Mouse (Mus musculus): ENCODE results near the gene Mboat2.

The Mboat2 gene

DNA sequence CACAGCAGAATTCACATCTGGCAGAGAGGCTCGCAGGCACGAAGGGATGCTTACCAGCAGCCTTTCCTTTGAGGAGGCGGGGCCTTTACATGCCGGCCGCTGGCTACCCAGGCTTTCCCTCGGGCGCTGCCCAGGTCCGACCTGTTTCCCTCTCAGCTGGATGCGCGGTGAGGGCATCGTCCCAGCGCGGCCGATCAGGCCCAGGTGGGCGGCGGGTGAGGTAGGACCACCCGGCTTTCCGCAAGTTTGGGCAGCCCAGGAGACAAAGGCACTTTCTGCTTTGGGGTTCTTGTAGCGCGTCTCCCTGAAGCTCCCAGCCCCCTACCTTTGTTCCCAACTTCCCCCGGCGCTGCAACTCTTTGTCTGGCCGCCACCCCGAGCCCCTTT, at the start of gene Mboat2:
TSS of gene Mboat2 (plus strand) at position 114 of the 387 bp plus-strand sequence.
- DNase-seq (ENCODE audit: low read depth): no peak

DNA sequence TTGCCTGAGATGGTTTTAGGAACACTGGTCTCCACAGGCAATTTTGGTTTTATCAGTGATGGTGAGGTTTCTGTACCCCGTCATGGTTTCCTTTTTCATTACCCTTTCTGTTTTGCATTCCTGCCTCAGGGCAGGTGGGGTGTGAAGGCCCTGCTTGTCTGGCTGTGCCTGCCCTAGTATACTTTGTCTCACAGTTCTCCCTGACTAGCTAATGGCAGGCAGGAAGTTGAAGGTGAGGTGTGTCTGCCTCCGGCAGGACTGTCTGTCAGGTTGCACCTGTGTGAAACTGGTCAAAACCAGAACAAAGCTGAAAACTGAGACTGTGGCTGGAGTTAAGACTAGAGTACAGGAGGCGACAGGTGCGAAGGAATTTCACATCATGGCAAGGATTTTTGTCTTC, 46.9 kb upstream of the Mboat2 start:
- no peak for DNase-seq (ENCODE audit: low read depth)

GRCm38 (mm10) chr12:24785882-24786281, 44.8 kb upstream of the Mboat2 start:
- DNase-seq (ENCODE audit: low read depth): no peak

GRCm38 (mm10) chr12:24786316-24786715, 44.4 kb upstream of the Mboat2 start:
- no peak for DNase-seq (ENCODE audit: low read depth)

DNA sequence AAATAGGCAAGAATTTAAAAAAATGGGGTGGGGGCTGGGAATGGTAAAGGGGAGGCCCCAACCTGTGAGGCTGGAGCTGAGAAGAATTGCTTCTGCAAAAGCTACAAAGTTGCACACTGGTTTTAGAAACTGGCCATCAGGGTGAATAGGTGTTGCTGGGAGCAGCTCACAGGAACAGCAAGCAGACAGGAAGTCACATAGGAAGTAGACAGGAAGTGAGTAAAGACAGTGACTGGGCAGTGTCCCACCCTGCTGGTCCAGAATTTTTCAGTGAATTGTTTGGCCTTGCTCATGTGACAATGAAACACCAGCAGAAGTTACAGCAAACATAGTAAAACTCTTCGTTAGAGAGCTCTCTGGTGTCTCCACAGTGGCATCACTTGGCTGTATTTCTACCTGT, 41.0 kb upstream of the Mboat2 start:
- DNase-seq (ENCODE audit: low read depth): no peak

GRCm38 (mm10) chr12:24811230-24811629, 19.4 kb upstream of the Mboat2 start:
- DNase-seq (ENCODE audit: low read depth): no peak

GRCm38 (mm10) chr12:24811906-24812305, 18.8 kb upstream of the Mboat2 start:
- no peak for DNase-seq (ENCODE audit: low read depth)

DNA sequence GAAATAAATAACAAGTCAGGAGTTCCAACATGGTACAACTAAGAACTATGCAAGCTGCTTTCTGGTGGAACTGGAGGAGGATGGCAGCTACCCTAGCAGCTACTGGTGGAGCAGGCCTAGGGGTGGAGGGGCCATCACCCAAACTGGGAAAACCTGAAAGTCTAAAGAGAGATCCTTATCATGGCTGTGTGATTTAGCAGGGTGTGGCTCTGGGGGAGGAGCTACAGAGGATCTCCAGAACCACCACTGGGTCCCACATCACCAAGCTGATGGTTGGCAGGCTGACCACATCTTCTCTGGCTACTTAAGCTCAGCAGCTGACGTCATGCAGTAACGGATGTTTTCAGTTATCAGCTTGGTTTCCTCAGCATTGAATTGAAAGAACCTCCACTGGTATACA, 7.8 kb upstream of the Mboat2 start:
- DNase-seq (ENCODE audit: low read depth): no peak

- peak; percentile 56 for DNase-seq (ENCODE audit: low read depth)
These were observed 6.9 kb upstream of the Mboat2 start for GRCm38 (mm10) chr12:24823636-24824354.

DNA sequence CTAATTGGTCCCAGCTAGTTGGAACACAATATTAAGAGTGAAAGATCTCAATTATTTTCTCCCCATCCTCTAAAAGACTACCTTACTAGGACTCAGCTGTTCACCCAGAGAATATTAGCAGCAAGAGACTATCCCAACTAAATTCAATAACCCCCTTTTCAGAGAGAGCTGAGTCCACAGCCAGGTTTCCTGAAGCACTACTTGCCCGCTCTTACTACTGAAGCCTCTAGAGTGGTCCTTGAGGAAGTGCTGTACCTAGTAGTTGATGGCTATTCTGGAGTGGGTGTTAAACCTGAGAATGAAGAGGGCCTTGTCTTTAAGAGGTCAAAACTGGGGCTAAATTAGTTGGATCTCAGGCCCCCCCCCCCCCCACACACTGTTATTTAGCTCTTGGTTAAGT, 593 bp upstream of the Mboat2 start:
- DNase-seq (ENCODE audit: low read depth): no peak

GRCm38 (mm10) chr12:24831153-24831963, 679 bp downstream of the Mboat2 start:
- DNase-seq (ENCODE audit: low read depth): peak; percentile 51

GRCm38 (mm10) chr12:24831964-24832427, 1.3 kb downstream of the Mboat2 start:
- no peak for DNase-seq (ENCODE audit: low read depth)

DNA sequence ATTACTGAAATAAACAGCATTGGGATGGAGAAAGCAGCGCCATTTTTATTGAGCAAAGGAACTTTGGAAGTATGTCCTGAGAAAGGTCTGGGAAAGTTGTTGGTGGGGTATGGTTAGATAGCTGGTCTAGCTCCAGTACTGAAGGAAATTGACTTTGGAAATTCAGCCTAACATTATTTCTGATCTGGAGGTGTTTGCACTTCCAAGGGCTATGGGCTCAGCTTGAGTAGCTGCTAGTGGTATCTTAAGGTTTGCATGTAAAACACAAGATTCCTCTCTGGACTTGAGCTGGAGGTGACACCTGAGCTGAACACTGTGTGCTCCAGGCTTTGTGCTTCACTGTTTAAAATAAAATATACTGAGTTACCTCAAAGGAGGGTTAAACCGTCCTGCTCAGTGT, 1.8 kb downstream of the Mboat2 start:
- DNase-seq (ENCODE audit: low read depth): no peak

DNA sequence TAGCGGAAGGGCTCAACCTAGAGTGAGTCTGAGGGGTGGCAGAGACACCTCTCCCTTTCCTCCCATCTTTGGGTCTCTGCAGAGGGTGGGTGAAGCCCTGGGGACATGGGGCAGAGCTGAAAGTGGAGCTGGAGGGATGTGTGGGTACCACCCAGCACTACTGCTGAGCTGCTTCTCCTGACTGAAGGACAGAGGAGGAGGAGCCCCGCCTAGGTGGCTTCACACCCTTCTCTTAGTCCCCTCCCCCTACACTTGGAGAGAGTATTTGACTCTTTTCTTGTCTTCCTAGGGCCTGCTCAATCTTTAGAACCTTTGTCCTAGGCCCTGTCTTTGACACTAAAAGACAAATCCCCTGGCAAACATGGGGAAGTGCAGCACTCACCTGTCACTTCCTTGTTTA, 7.3 kb downstream of the Mboat2 start:
- DNase-seq (ENCODE audit: low read depth): no peak

DNA sequence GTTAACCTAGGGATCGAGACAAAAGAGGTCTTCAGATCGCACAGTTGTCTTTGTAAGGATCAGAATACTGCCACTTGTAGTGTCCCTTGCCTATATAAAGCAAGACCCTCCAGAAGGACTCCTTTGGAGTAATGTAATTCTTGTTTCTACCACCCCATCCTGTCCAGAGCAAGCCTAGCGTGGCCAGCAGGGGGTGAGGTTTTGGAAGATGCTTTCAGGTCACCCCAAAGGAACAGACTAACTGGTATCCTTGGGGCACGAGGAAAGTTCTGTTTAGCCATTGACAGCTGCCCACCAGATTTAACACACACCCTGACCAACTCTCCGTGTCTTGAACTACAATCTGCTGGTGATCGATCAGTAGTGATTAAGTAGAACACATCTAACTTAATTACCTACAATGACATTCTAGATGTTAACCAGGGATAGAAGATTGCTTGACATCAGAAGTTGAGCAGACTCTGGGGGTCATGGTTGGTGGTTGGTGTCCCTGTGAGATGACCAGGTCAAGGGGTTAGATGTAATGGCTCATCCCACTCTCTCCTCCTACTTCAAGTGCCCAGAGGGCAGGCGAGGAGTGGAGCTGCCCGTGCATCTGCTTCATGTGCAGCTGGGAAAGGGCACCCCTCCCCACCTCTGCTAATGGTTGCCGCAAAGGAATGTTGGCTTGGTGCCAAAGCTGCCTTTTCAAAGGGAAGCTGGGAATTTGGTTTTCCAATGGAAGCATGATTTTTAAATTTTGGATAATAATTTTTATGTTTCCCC, 10.6 kb downstream of the Mboat2 start:
- DNase-seq (ENCODE audit: low read depth): no peak

DNA sequence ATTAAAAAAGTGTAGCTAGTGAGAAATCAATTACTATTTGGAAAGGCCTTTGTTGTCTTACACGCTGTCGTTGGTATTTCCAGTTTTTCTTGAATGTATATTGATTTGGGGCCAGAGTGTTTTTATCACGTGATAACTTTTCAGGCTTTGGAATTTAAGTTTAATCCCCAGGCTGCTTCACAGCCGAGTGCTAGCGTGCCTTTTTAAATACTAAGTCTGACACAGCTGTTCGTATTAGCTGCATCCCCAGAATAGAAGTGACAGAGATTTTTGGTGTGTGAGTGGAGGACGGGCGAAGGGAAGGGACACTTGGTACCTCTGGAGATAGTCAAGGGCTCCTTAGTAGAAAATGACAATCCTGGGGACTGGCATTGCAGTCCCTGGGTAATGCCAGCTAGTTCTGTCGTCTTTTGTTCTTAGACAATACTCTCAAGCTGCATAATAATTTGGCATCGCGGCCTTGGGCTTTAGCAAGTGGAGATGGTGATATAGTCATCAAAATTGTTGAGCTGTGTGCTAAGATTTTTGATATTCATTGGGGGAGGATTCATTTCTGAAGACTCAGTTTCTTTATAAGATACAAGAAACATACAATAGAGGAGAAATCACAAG, 11.7 kb downstream of the Mboat2 start:
- no peak for DNase-seq (ENCODE audit: low read depth)

DNA sequence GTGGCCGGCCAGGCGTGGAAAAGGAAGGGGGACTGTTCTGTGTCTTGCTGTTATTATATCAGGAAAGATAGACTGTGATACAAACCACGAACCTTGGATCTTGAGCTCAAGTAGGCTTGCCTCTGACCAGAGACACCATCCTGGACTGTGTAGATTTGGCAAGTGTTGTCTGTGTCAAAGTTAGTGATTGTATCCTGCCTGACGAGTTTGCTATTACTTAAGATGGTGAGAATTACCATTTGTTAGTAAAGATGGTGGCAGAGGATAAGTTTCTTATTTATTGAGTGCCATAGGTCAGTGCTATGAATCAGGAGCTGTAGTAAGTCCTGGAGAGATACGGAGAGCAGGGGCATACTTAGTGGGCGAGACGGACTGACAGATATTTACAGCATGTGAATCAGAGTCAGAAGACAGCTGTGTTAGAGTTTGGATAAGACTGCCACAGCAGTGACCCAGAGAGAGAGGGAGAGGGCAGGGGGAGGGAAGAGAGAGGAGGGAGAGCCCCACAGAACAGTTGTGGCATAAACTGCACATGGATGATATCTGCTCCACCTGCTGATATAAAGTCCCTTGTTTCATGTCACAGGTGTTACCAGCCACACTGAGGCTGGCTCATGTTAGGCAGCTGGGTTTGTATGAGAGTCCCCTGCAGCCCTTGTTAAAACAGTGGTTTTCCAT, 12.9 kb downstream of the Mboat2 start:
- DNase-seq (ENCODE audit: low read depth): no peak

DNA sequence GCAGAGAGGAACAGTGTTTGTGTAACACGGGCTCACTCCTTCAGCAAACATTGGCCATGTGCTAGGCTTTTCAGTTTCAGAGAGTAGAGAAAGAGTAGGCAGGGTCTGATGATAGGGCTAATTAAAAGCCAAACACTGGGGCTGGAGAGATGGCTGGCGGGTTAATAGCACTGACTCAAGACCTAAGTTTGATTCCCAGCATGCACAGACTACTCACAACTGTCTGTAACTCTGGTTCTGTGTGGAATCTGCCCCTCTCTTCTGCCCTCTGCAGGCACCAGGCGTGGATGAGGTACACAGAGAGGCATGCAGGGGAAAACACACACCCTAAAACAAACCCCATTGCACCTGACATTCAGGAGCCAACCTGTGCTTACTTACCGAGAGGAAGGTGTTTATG, 14.7 kb downstream of the Mboat2 start:
- DNase-seq (ENCODE audit: low read depth): no peak

DNA sequence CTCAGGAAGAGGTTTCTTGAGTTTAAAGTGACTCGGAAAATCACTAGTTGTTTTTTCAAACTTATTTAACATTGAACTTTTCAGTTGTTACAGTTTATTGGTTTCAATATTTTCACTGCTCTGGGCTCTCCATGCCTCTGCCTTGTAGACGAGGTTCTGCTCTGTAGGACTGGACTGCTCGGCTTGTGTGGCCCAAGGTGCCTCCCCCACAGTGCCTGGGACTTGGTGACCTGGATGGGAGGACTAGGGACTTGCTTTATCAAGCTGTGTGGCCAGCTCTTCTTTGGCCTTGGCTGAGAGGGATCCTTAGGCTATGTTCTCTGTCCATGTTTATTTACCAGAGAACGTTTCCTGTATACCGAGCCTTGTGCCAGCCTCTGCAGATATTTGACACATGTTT, 17.4 kb downstream of the Mboat2 start:
- DNase-seq (ENCODE audit: low read depth): no peak

GRCm38 (mm10) chr12:24857354-24857753, 26.7 kb downstream of the Mboat2 start:
- DNase-seq (ENCODE audit: low read depth): peak; percentile 25

GRCm38 (mm10) chr12:24859357-24859756, 28.7 kb downstream of the Mboat2 start:
- DNase-seq (ENCODE audit: low read depth): no peak

- no peak for DNase-seq (ENCODE audit: low read depth)
These were observed 29.8 kb downstream of the Mboat2 start for GRCm38 (mm10) chr12:24860436-24860835.
